Mouse (Mus musculus) liver, embryonic 18 days (tissue): ENCODE measurements around the gene Suco. TPM values are rescaled to one million over a fixed set of nuclear protein-coding genes. Genes with fewer than 3 reads are reported as not detected.

Source experiments
- polyA plus RNA-seq: library from polyadenylated mRNA; depleted of rRNA; stranded (reverse); fragments of >200 nt; gene quantifications from 2 replicates; pipeline ENCODE4 v1.2.3, GENCODE M21; 2012; rRNA removed

Suco gene
- 5.5 and 6.5 TPM in 2 replicates for polyA plus RNA-seq

GRCm38 (mm10) chr1:161876553-161877447 lies at the start of gene Suco:
Suco (minus strand) TSS chr1:161876682.

GRCm38 (mm10) chr1:161788339-161788738 lies 88.1 kb downstream of the Suco start, which contains the start of gene Fasl:
Fasl (minus strand) TSS chr1:161788495.

Other genes with a start within 250 kb of the Suco start
- gene Fasl, start 88.2 kb downstream of the Suco start, polyA plus RNA-seq, result 0.08 and 0.19 TPM in 2 replicates
- 10.0 and 10.4 TPM in 2 replicates for gene Pigc, start 92.5 kb upstream of the Suco start, polyA plus RNA-seq
- gene 4930558K02Rik, start 103.0 kb upstream of the Suco start, polyA plus RNA-seq, result 0.03 TPM in 1 of 2 replicates, not detected in the other